Mouse (Mus musculus) heart, embryonic 14.5 days (tissue): ENCODE data around the gene Mapkapk3. TPM values are rescaled to one million over a fixed set of nuclear protein-coding genes. Genes with fewer than 3 reads are reported as not detected.

ENCODE experiments used
- ATAC-seq: fragments of 200-750 bp; cut with Nextera tagmentation; 2 replicates; pipeline ENCODE4 v1.8.0; 2017; ENCODE audit warnings: low read depth, moderate TSS enrichment; ENCODE audit not compliant: insufficient number of reproducible peaks, insufficient read depth, low FRiP score
- H3K27ac ChIP-seq, 2 experiments: fragments of 200-500 bp in 1 of 2; fragments of 300-500 bp in 1 of 2; sonication (generic) in 1 of 2; replicated peaks in 1 of 2; 2 replicates each; pipeline ENCODE4 v1.5.1; 2012 to 2014; ENCODE audit warnings: low read depth in 2 of 2, low read length in 2 of 2, control low read depth in 1 of 2, mild to moderate bottlenecking in 1 of 2, mixed read lengths in 1 of 2; ENCODE audit not compliant: control insufficient read depth in 1 of 2, insufficient read depth in 1 of 2
- H3K27me3 ChIP-seq: fragments of 300-500 bp; sonication (generic); 2 replicates; pipeline ENCODE4 v1.6.1; 2014; ENCODE audit warnings: mild to moderate bottlenecking, low read length, control low read depth; ENCODE audit not compliant: control insufficient read depth, insufficient read depth
- H3K36me3 ChIP-seq: fragments of 300-500 bp; sonication (generic); 2 replicates; pipeline ENCODE4 v1.6.1; 2014; ENCODE audit warnings: mild to moderate bottlenecking, control low read depth, low read length, mixed read lengths; ENCODE audit not compliant: control insufficient read depth, insufficient read depth
- H3K4me1 ChIP-seq, 2 experiments: fragments of 200-500 bp in 1 of 2; fragments of 300-500 bp in 1 of 2; sonication (generic) in 1 of 2; 2 replicates each; pipeline ENCODE4 v1.6.1; 2012 to 2014; ENCODE audit warnings: low read length in 2 of 2, control low read depth in 1 of 2, mixed read lengths in 1 of 2; ENCODE audit not compliant: control insufficient read depth in 2 of 2, insufficient read depth in 2 of 2
- H3K4me2 ChIP-seq: fragments of 300-500 bp; sonication (generic); 2 replicates; pipeline ENCODE4 v1.6.1; 2014; ENCODE audit warnings: mild to moderate bottlenecking, low read length
- H3K4me3 ChIP-seq, 2 experiments: fragments of 200-500 bp in 1 of 2; fragments of 300-500 bp in 1 of 2; sonication (generic) in 1 of 2; 2 replicates each; pipeline ENCODE4 v1.5.1; 2012 to 2014; ENCODE audit warnings: low read length in 2 of 2, mild to moderate bottlenecking in 2 of 2, control low read depth in 1 of 2, low read depth in 1 of 2, moderate library complexity in 1 of 2; ENCODE audit not compliant: control insufficient read depth in 1 of 2, insufficient read depth in 1 of 2
- H3K9ac ChIP-seq: fragments of 300-500 bp; sonication (generic); 2 replicates; pipeline ENCODE4 v1.6.1; 2014; ENCODE audit warnings: mild to moderate bottlenecking, low read length
- H3K9me3 ChIP-seq: fragments of 300-500 bp; sonication (generic); 2 replicates; pipeline ENCODE4 v1.6.1; 2016; ENCODE audit warnings: low read length, control low read depth; ENCODE audit not compliant: control insufficient read depth
- WGBS: fragments of 180-500 bp; shearing (Covaris S2); extraction: QIAGEN DNeasy Blood & Tissue Kit; methylation state at CpG from one replicate; pipeline ENCODE4 v1.1.7; 2014; 5-methylcytosine and 5-hydroxymethylcytosine counted together
- polyA plus RNA-seq: library from polyadenylated mRNA; unstranded; fragments of >200 nt; fragmentation: Nextera tagmentation; extraction: Ambion mirVana; gene quantifications from 2 replicates; pipeline ENCODE4 v1.2.1, GENCODE M21; 2014

Gene Mapkapk3
- 6.4 and 6.5 TPM in 2 replicates for polyA plus RNA-seq

GRCm38 (mm10) chr9:107289211-107290076, at the start of gene Mapkapk3:
TSS of gene Mapkapk3 (minus strand) at chr9:107289877.
- H3K4me1 ChIP-seq = peaks cover 5 to 18% of the 10 kb centered on the region in 2 experiments
- no peaks in the 10 kb centered on the region for H3K36me3 ChIP-seq
- H3K27ac ChIP-seq = peak within 1 kb of the TSS in 1 of 2 experiments; percentile 35; a peak in 1 of 4 replicates
- H3K4me2 ChIP-seq = peak within 1 kb of the TSS; percentile 90
- H3K4me3 ChIP-seq = peak within 1 kb of the TSS; percentile 55 to 56
- 2% methylated on average over 49 of the region's 49 CpGs for WGBS
- H3K27me3 ChIP-seq = no peaks in the 10 kb centered on the region
- peak within 1 kb of the TSS; percentile 73 for H3K9ac ChIP-seq
- no peaks in the 10 kb centered on the region for H3K9me3 ChIP-seq
- peak; percentile 86 for ATAC-seq

DNA sequence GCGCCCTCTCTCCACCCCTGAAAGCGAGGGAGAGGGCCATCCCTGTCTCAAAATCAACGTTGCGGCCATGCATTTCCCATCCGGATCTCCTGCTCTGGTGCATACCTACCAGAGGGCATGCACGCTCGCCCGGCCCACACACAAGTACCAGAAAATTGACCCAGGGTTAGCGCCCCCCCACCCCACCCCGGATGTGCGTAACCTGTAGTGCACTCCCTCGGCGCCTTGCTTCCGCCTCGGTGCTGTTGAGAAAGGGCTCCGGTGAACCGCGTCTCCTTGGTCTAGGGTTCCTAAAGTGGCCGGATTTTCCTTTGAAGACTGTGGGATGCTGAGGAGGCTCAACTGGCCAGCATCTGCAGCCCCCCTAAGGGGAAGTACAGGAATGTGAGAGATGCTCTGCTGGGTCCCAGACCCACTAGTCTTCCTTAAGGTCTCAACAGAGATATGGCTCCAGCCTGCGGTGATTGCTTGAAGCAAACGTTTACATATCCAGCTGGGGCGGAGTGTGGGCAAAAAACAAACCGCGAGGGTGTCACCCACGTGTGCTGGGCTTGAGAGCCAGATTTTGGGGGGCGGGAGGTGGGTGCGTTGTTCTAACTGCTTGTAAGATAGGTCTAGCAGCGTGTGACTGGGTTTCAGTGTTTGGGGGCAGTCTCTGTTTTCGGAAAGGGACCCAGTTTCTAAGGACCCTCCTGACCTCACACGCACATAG, 48.7 kb upstream of the Mapkapk3 start, which contains the start of gene Hemk1:
Hemk1 (minus strand) TSS at position 179 of the 712 bp plus-strand sequence.
- peak within 1 kb of the TSS; percentile 43 to 53 for H3K27ac ChIP-seq
- H3K4me2 ChIP-seq = peak within 1 kb of the TSS; percentile 91
- H3K4me1 ChIP-seq = peaks cover 10 to 19% of the 10 kb centered on the region in 2 experiments
- no peaks in the 10 kb centered on the region for H3K9me3 ChIP-seq
- 4% methylated on average over 30 of the region's 30 CpGs for WGBS
- H3K27me3 ChIP-seq = peaks cover 3% of the 10 kb centered on the region; the same call in 1 of the 2 replicates
- peak within 1 kb of the TSS; percentile 60 to 71 for H3K4me3 ChIP-seq
- ATAC-seq = 0 out of 2 replicates have a peak, but pooled peaks have one; percentile 32
- no peaks in the 10 kb centered on the region for H3K36me3 ChIP-seq
- H3K9ac ChIP-seq = peak within 1 kb of the TSS; percentile 86

DNA sequence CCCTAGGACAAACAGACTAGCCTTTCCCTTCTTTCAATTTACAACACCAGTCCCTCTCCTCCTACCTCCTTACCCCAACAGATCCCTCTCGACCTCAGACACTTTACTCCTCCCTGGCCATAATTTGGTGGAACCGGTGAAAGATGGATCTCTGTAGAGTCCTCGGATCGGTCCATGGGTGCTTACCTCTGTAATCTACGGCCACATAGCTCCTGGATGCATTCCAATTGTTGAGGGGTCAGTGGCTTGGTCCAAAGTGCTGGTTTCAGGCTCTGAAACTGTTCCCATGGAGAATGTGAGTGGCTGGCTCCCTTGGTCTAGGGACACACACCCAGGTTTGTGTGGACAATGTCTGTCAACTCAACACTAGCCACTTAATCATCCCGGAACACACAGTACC, 46.7 kb upstream of the Mapkapk3 start:
- H3K27ac ChIP-seq = no peak overlapping the region
- peaks cover 10 to 19% of the 10 kb centered on the region in 2 experiments for H3K4me1 ChIP-seq
- peaks cover 7% of the 10 kb centered on the region for H3K36me3 ChIP-seq
- H3K9me3 ChIP-seq = no peaks in the 10 kb centered on the region
- H3K4me2 ChIP-seq = no peak overlapping the region
- peaks cover 3% of the 10 kb centered on the region; the same call in 1 of the 2 replicates for H3K27me3 ChIP-seq
- no peak overlapping the region for H3K9ac ChIP-seq
- 81% methylated on average over 6 of the region's 6 CpGs for WGBS
- no peak overlapping the region for H3K4me3 ChIP-seq
- no peak for ATAC-seq

DNA sequence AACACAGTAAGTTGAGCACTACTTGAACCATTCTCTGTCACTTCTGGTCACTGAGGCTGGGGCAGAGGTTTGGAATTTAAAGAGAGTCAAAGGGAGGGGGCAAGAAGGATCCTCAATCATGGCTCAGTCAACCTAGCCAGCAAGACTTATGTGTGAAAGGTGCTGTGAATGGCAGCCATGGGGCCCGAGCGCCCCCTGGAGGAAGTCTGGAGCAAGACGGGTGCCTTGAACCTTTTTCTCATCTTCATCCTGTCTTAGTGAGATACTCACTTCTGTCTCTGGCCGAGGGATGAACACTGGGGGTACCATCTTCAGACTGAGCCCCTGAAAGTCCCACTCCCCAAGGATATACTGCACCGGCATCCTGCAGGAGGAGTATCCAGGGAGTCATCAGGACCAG, 46.2 kb upstream of the Mapkapk3 start:
- no peaks in the 10 kb centered on the region for H3K9me3 ChIP-seq
- no peak overlapping the region for H3K27ac ChIP-seq
- WGBS = 3% methylated on average over 5 of the region's 5 CpGs
- H3K4me1 ChIP-seq = peaks cover 8 to 19% of the 10 kb centered on the region in 2 experiments
- no peak overlapping the region for H3K4me3 ChIP-seq
- H3K4me2 ChIP-seq = no peak overlapping the region
- H3K27me3 ChIP-seq = no peaks in the 10 kb centered on the region
- ATAC-seq = no peak
- H3K9ac ChIP-seq = no peak overlapping the region
- peaks cover 7% of the 10 kb centered on the region for H3K36me3 ChIP-seq

- no peak overlapping the region for H3K9ac ChIP-seq
- H3K4me1 ChIP-seq = peaks cover 4 to 18% of the 10 kb centered on the region in 2 experiments; a peak in 3 of 4 replicates
- H3K4me3 ChIP-seq = no peak overlapping the region
- no peak overlapping the region for H3K27ac ChIP-seq
- peaks cover 7% of the 10 kb centered on the region for H3K36me3 ChIP-seq
- WGBS = 89% methylated on average over 5 of the region's 5 CpGs
- H3K4me2 ChIP-seq = no peak overlapping the region
- no peaks in the 10 kb centered on the region for H3K27me3 ChIP-seq
- no peak for ATAC-seq
- no peaks in the 10 kb centered on the region for H3K9me3 ChIP-seq
These were observed 45.4 kb upstream of the Mapkapk3 start for GRCm38 (mm10) chr9:107335046-107335445.

- H3K4me2 ChIP-seq = no peak overlapping the region
- peaks cover 4 to 16% of the 10 kb centered on the region in 2 experiments; a peak in 3 of 4 replicates for H3K4me1 ChIP-seq
These were observed 44.7 kb upstream of the Mapkapk3 start for GRCm38 (mm10) chr9:107334356-107334755.

DNA sequence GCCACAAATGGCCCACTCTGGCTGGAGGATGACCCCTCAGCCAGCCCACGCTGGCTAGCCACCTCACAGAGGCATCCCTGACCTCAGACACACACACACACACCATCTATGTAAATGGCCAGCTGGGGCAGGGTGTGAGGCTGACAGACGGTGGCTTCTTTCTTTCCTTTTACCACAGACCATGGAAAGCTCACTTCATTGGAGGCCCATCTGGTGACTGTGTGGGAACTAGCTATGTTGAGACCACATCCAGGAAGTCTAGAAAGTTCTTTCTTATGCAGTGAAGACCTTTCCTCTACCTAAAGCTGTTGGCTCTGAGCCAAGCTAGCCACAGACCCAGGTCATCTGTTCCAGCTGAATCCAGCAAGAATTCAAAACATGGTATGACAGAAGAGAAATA, 44.0 kb upstream of the Mapkapk3 start:
- 57% methylated on average over 2 of the region's 2 CpGs for WGBS
- Histone ChIP-seq H3K4me1 (peaks cover 4 to 13% of the 10 kb centered on the region in 2 experiments; a peak in 3 of 4 replicates), H3K9ac (no peak overlapping the region), H3K9me3 (no peaks in the 10 kb centered on the region), H3K27me3 (no peaks in the 10 kb centered on the region), H3K4me3 (no peak overlapping the region), H3K4me2 (no peak overlapping the region), H3K27ac (no peak overlapping the region), H3K36me3 (peaks cover 7% of the 10 kb centered on the region)
- no peak for ATAC-seq

More at GRCm38 (mm10) chr9:107334356-107334755, 44.7 kb upstream of the Mapkapk3 start:
- no peak overlapping the region for H3K9ac ChIP-seq
- ATAC-seq = no peak
- H3K27me3 ChIP-seq = no peaks in the 10 kb centered on the region
- 86% methylated on average over 6 of the region's 6 CpGs for WGBS
- H3K36me3 ChIP-seq = peaks cover 7% of the 10 kb centered on the region
- H3K4me3 ChIP-seq = no peak overlapping the region
- H3K9me3 ChIP-seq = no peaks in the 10 kb centered on the region
- H3K27ac ChIP-seq = no peak overlapping the region
